ENCODE assay signal across 9 mouse cellular contexts in genomic region chr10:39660698-39661097, GRCm38 (mm10). TPM values are rescaled to one million over a fixed set of nuclear protein-coding genes. Genes with fewer than 3 reads are reported as not detected.
DNase-seq lines count a peak whose midpoint lies in the region; ATAC-seq and TF ChIP-seq lines count a peak whose summit lies in the region.
"Had no signal": no experiment of that assay in that cellular context is flagged by ENCODE, and none has a peak within 500 bp of the region (broad histone marks: within the 10 kb centered on the region; RNA-seq: fewer than 3 reads in every experiment).

No protein-coding gene starts in this region.

- 72% methylated on average over 5 of the region's 5 CpGs for WGBS in heart, embryonic 13.5 days
- whole genome bisulfite sequencing in forebrain, postnatal 0 days, result 57% methylated on average over 5 of the region's 5 CpGs
- 43% methylated on average over 5 of the region's 5 CpGs for WGBS in midbrain, embryonic 12.5 days

- intact Hi-C loops in heart, postnatal 36 days (cut with DNase I), result no loop called here

- H3K4me1 ChIP-seq in heart, embryonic 13.5 days, result peaks cover 62% of the 10 kb centered on the region
- H3K4me1 ChIP-seq in forebrain, postnatal 0 days (ENCODE audit: insufficient read depth), result peaks cover 25% of the 10 kb centered on the region
- H3K4me1 ChIP-seq in midbrain, embryonic 12.5 days, result peaks cover 28% of the 10 kb centered on the region

- ATAC-seq in heart, embryonic 13.5 days (ENCODE audit: extremely low read depth, insufficient number of reproducible peaks, low FRiP score, low TSS enrichment), result no peak
- no peak for ATAC-seq in forebrain, postnatal 0 days
- no peak for ATAC-seq in midbrain, embryonic 12.5 days (ENCODE audit: low FRiP score, low read depth)
- ATAC-seq in megakaryocyte progenitor cell, adult 5-6 weeks (replicated peaks; ENCODE audit: poor library complexity), result no peak
- ATAC-seq: liver, embryonic 12.5 days had no signal

- H3K9me3 ChIP-seq in heart, embryonic 13.5 days, result no peaks in the 10 kb centered on the region
- no peaks in the 10 kb centered on the region for H3K9me3 ChIP-seq in forebrain, postnatal 0 days (ENCODE audit: low read length)
- no peaks in the 10 kb centered on the region for H3K9me3 ChIP-seq in midbrain, embryonic 12.5 days
- H3K9me3 ChIP-seq: liver, embryonic 12.5 days had no signal

- H3K36me3 ChIP-seq in heart, embryonic 13.5 days, result peaks cover 16% of the 10 kb centered on the region
- H3K36me3 ChIP-seq in forebrain, postnatal 0 days (ENCODE audit: insufficient read depth), result 0 out of 2 replicates have a peak, but pooled peaks cover 3% of the 10 kb centered on the region
- 0 out of 2 replicates have a peak, but pooled peaks cover 4% of the 10 kb centered on the region for H3K36me3 ChIP-seq in midbrain, embryonic 12.5 days
- H3K36me3 ChIP-seq: liver, embryonic 12.5 days had no signal

- TF ChIP-seq CTCF in forebrain, postnatal 0 days (IDR thresholded peaks at IDR 0.05; ENCODE audit: low read depth), result no peak

- H3K4me2 ChIP-seq in heart, embryonic 13.5 days, result no peak overlapping the region
- no peak overlapping the region for H3K4me2 ChIP-seq in forebrain, postnatal 0 days (ENCODE audit: low read depth)
- no peak overlapping the region for H3K4me2 ChIP-seq in midbrain, embryonic 12.5 days (replicated peaks)
- H3K4me2 ChIP-seq: liver, embryonic 12.5 days had no signal

- no peak overlapping the region for H3K9ac ChIP-seq in heart, embryonic 13.5 days
- H3K9ac ChIP-seq in forebrain, postnatal 0 days, result no peak overlapping the region
- no peak overlapping the region for H3K9ac ChIP-seq in midbrain, embryonic 12.5 days (replicated peaks)
- H3K9ac ChIP-seq: liver, embryonic 12.5 days had no signal

- H3K4me3 ChIP-seq in heart, embryonic 13.5 days, result no peak overlapping the region
- no peak overlapping the region for H3K4me3 ChIP-seq in forebrain, postnatal 0 days (ENCODE audit: low read depth, low read length)
- no peak overlapping the region for H3K4me3 ChIP-seq in midbrain, embryonic 12.5 days
- H3K4me3 ChIP-seq: liver, embryonic 12.5 days had no signal

- H3K27ac ChIP-seq in heart, embryonic 13.5 days (replicated peaks), result peak overlapping the region; percentile 96
- peak overlapping the region; percentile 78 for H3K27ac ChIP-seq in forebrain, postnatal 0 days (ENCODE audit: low read depth, low read length)
- H3K27ac ChIP-seq in midbrain, embryonic 12.5 days (replicated peaks), result peak overlapping the region; percentile 85
- H3K27ac ChIP-seq: liver, embryonic 12.5 days had no signal

- no peaks in the 10 kb centered on the region for H3K27me3 ChIP-seq in heart, embryonic 13.5 days (replicated peaks)
- no peaks in the 10 kb centered on the region for H3K27me3 ChIP-seq in forebrain, postnatal 0 days (ENCODE audit: insufficient read depth, low read length)
- H3K27me3 ChIP-seq in midbrain, embryonic 12.5 days, result no peaks in the 10 kb centered on the region
- H3K27me3 ChIP-seq: liver, embryonic 12.5 days had no signal

- no peak for DNase-seq in heart, postnatal 36 days
- peak; percentile 63 for DNase-seq in embryo, embryonic 10.5 days (ENCODE audit: low spot score)
- no peak for DNase-seq in forebrain, postnatal 0 days
- no peak for DNase-seq in layer of hippocampus, adult 11-12 months (ENCODE audit: low spot score)
- no peak for DNase-seq in gastrocnemius, postnatal 10 days

RNA-seq across cellular contexts. Expression of gene Traf3ip2, which starts 48.0 kb away (rescaled TPM):
- 10.1 and 10.3 TPM in 2 replicates for polyA plus RNA-seq in heart, embryonic 13.5 days (2015; fragmentation: Nextera tagmentation; extraction: Ambion mirVana)
- total RNA-seq in heart, postnatal 36 days (2021), result 1 to 10 TPM; 7.2 to 8.0 TPM
- 0.24 and 0.77 TPM in 2 replicates for total RNA-seq in forebrain, postnatal 0 days (2014; rRNA removed)
- 4.8 and 6.0 TPM in 2 replicates for polyA plus RNA-seq in forebrain, postnatal 0 days (2015; fragmentation: Nextera tagmentation; extraction: Ambion mirVana)
- polyA plus RNA-seq in midbrain, embryonic 12.5 days (2016; fragmentation: Nextera tagmentation; extraction: Ambion mirVana), result 5.4 and 6.1 TPM in 2 replicates
- total RNA-seq in megakaryocyte progenitor cell, adult 5-6 weeks (2015), result 11.2 and 11.6 TPM in 2 replicates
- 1.5 and 4.3 TPM in 2 replicates for total RNA-seq in megakaryocyte progenitor cell, adult 5-6 weeks (2017)
- 1 to 10 TPM; 5.9 to 6.0 TPM for total RNA-seq in gastrocnemius, postnatal 10 days (2021)
